Mouse (Mus musculus) limb, embryonic 13.5 days (tissue): Measurements from ENCODE around the gene Gm42421. TPM values are rescaled to one million over a fixed set of nuclear protein-coding genes. Genes with fewer than 3 reads are reported as not detected.

ENCODE experiments used
- ATAC-seq: fragments of 200-750 bp; cut with Nextera tagmentation; 2 replicates; pipeline ENCODE4 v1.8.0; 2017; ENCODE audit warnings: low read depth, moderate number of reproducible peaks, moderate TSS enrichment; ENCODE audit not compliant: low FRiP score
- H3K27ac ChIP-seq: fragments of 300-500 bp; sonication (generic); 2 replicates; pipeline ENCODE4 v1.5.1; 2015; ENCODE audit warnings: inconsistent platforms, mild to moderate bottlenecking, moderate library complexity
- H3K27me3 ChIP-seq: fragments of 300-500 bp; sonication (generic); 2 replicates; pipeline ENCODE4 v1.6.1; 2015; ENCODE audit warnings: mild to moderate bottlenecking, inconsistent platforms
- H3K36me3 ChIP-seq: fragments of 300-500 bp; sonication (generic); 2 replicates; pipeline ENCODE4 v1.6.1; 2015; ENCODE audit warnings: inconsistent platforms, mild to moderate bottlenecking, moderate library complexity
- H3K4me1 ChIP-seq: fragments of 300-500 bp; sonication (generic); 2 replicates; pipeline ENCODE4 v1.6.1; 2015; ENCODE audit warnings: inconsistent platforms
- H3K4me2 ChIP-seq: fragments of 300-500 bp; sonication (generic); replicated peaks from 2 replicates; pipeline ENCODE4 v1.6.1; 2015; ENCODE audit warnings: inconsistent platforms, mild to moderate bottlenecking, moderate library complexity
- H3K4me3 ChIP-seq: fragments of 300-500 bp; sonication (generic); 2 replicates; pipeline ENCODE4 v1.5.1; 2015; ENCODE audit warnings: moderate library complexity, mild to moderate bottlenecking, inconsistent platforms
- H3K9ac ChIP-seq: fragments of 300-500 bp; sonication (generic); 2 replicates; pipeline ENCODE4 v1.6.1; 2015; ENCODE audit warnings: mild to moderate bottlenecking, inconsistent platforms
- H3K9me3 ChIP-seq: fragments of 300-500 bp; sonication (generic); 2 replicates; pipeline ENCODE4 v1.6.1; 2016; ENCODE audit warnings: inconsistent platforms
- WGBS: fragments of 180-500 bp; shearing (Covaris S2); methylation state at CpG from one replicate; pipeline ENCODE4 v1.1.7; 2015; 5-methylcytosine and 5-hydroxymethylcytosine counted together
- polyA plus RNA-seq: library from polyadenylated mRNA; unstranded; fragments of >200 nt; fragmentation: Nextera tagmentation; extraction: Ambion mirVana; gene quantifications from 2 replicates; pipeline ENCODE4 v1.2.1, GENCODE M21; 2015

Gene Gm42421
- polyA plus RNA-seq, 1 experiment from 2014 or later, result 0.89 TPM

GRCm38 (mm10) chr5:143980858-143981257 lies 52.9 kb downstream of the Gm42421 start:
- 0 out of 2 replicates have a peak overlapping the region, but pooled peaks have one; percentile 14 for H3K9ac ChIP-seq
- no peaks in the 10 kb centered on the region for H3K9me3 ChIP-seq
- peak overlapping the region; percentile 41 for H3K4me2 ChIP-seq
- 8% methylated on average over 9 of the region's 9 CpGs for WGBS
- peaks cover 23% of the 10 kb centered on the region for H3K36me3 ChIP-seq
- no peak overlapping the region for H3K4me3 ChIP-seq
- 0 out of 2 replicates have a peak, but pooled peaks have one; percentile 11 for ATAC-seq
- peaks cover 5% of the 10 kb centered on the region for H3K4me1 ChIP-seq
- H3K27ac ChIP-seq, result no peak overlapping the region
- H3K27me3 ChIP-seq, result no peaks in the 10 kb centered on the region

DNA sequence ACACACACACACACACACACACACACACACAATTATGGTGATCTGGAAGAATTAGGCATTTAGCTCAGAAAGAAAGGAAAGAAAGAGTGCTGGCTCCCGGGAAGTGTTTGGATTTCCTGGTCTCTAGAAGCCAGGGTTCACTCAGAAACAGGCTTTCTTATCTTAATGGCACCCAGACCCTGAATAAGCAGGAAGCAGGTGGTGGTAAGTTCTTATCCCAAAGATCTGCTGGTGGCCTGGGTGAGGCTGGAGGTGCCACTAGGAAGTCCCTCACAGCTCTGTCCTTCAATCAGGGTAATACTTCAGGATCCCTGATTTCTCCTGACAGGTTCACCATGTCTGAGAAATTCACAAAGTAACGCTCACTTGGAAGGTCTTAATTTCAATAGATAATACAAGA lies 54.4 kb downstream of the Gm42421 start:
- H3K9me3 ChIP-seq, result no peaks in the 10 kb centered on the region
- peaks cover 38% of the 10 kb centered on the region for H3K36me3 ChIP-seq
- 62% methylated on average over 2 of the region's 2 CpGs for WGBS
- no peak overlapping the region for H3K4me2 ChIP-seq
- H3K27ac ChIP-seq, result no peak overlapping the region
- ATAC-seq, result no peak
- H3K4me3 ChIP-seq, result no peak overlapping the region
- no peak overlapping the region for H3K9ac ChIP-seq
- H3K27me3 ChIP-seq, result no peaks in the 10 kb centered on the region
- H3K4me1 ChIP-seq, result peaks cover 5% of the 10 kb centered on the region

GRCm38 (mm10) chr5:143985381-143985780 lies 57.4 kb downstream of the Gm42421 start:
- H3K36me3 ChIP-seq, result peaks cover 68% of the 10 kb centered on the region
- H3K4me2 ChIP-seq, result no peak overlapping the region
- WGBS, result 90% methylated on average over 7 of the region's 7 CpGs
- H3K9me3 ChIP-seq, result no peaks in the 10 kb centered on the region
- no peak overlapping the region for H3K9ac ChIP-seq
- H3K4me3 ChIP-seq, result no peak overlapping the region
- no peak for ATAC-seq
- H3K27me3 ChIP-seq, result no peaks in the 10 kb centered on the region
- H3K27ac ChIP-seq, result no peak overlapping the region
- peaks cover 5% of the 10 kb centered on the region for H3K4me1 ChIP-seq

Other genes with a start within 250 kb of the Gm42421 start
- 25.8 and 27.2 TPM in 2 replicates for gene Usp42, start 195.9 kb upstream of the Gm42421 start, polyA plus RNA-seq
- gene Eif2ak1, start 110.4 kb upstream of the Gm42421 start, polyA plus RNA-seq, result 46.3 and 46.8 TPM in 2 replicates
- 0.22 and 0.29 TPM in 2 replicates for gene Ankrd61, start 30.5 kb upstream of the Gm42421 start, polyA plus RNA-seq
- 97.9 and 106 TPM in 2 replicates for gene Aimp2, start 18.3 kb upstream of the Gm42421 start, polyA plus RNA-seq
- gene Pms2, start 18.2 kb upstream of the Gm42421 start, polyA plus RNA-seq, result 35.8 and 37.9 TPM in 2 replicates
- 0.80 and 1.0 TPM in 2 replicates for gene Rsph10b, start 4.9 kb downstream of the Gm42421 start, polyA plus RNA-seq
- 84.5 and 85.5 TPM in 2 replicates for gene Ccz1, start 86.7 kb downstream of the Gm42421 start, polyA plus RNA-seq
- gene Ocm, start 98.5 kb downstream of the Gm42421 start, polyA plus RNA-seq, result not detected in 2 replicates
- 3.3 and 3.8 TPM in 2 replicates for gene Lmtk2, start 172.3 kb downstream of the Gm42421 start, polyA plus RNA-seq